Mouse (Mus musculus) hindbrain, postnatal 0 days (tissue): ENCODE results near the gene Tyro3. TPM values are rescaled to one million over a fixed set of nuclear protein-coding genes. Genes with fewer than 3 reads are reported as not detected.

ENCODE experiments used
- ATAC-seq: fragments of 200-750 bp; cut with Nextera tagmentation; 2 replicates; pipeline ENCODE4 v1.8.0; 2017; ENCODE audit warnings: mild to moderate bottlenecking, moderate TSS enrichment, moderate library complexity
- DNase-seq: peaks from one replicate; pipeline ENCODE4 v3.0.0-alpha.2; 2015; ENCODE audit warnings: low spot score
- H3K27ac ChIP-seq: fragments of 300-500 bp; sonication (generic); 2 replicates; pipeline ENCODE4 v1.5.1; 2014; ENCODE audit warnings: mild to moderate bottlenecking
- H3K27me3 ChIP-seq: fragments of 300-500 bp; sonication (generic); 2 replicates; pipeline ENCODE4 v1.6.1; 2014; ENCODE audit warnings: low read length, mixed read lengths; ENCODE audit not compliant: insufficient read depth
- H3K36me3 ChIP-seq: fragments of 300-500 bp; sonication (generic); 2 replicates; pipeline ENCODE4 v1.6.1; 2014; ENCODE audit warnings: low read length, mixed read lengths; ENCODE audit not compliant: insufficient read depth
- H3K4me1 ChIP-seq: fragments of 300-500 bp; sonication (generic); 2 replicates; pipeline ENCODE4 v1.6.1; 2014; ENCODE audit warnings: antibody characterized with exemption, low read length, mixed read lengths; ENCODE audit not compliant: insufficient read depth
- H3K4me2 ChIP-seq: fragments of 300-500 bp; sonication (generic); 2 replicates; pipeline ENCODE4 v1.6.1; 2014; ENCODE audit warnings: low read depth, mild to moderate bottlenecking, low read length, moderate library complexity, mixed read lengths
- H3K4me3 ChIP-seq: fragments of 300-500 bp; sonication (generic); 2 replicates; pipeline ENCODE4 v1.5.1; 2014; ENCODE audit warnings: low read length
- H3K9ac ChIP-seq: fragments of 300-500 bp; sonication (generic); replicated peaks from 2 replicates; pipeline ENCODE4 v1.6.1; 2014; ENCODE audit warnings: mild to moderate bottlenecking, low read length, moderate library complexity, mixed read lengths
- H3K9me3 ChIP-seq: fragments of 300-500 bp; sonication (generic); 2 replicates; pipeline ENCODE4 v1.6.1; 2016; ENCODE audit warnings: low read length, mixed read lengths
- CTCF ChIP-seq: IDR thresholded peaks from 2 replicates; pipeline ENCODE4 v1.5.1; 2016; ENCODE audit warnings: antibody characterized with exemption, control low read depth, low read depth
- WGBS: fragments of 180-500 bp; shearing (Covaris S2); extraction: QIAGEN DNeasy Blood & Tissue Kit; methylation state at CpG from one replicate; pipeline ENCODE4 v1.1.7; 2014; 5-methylcytosine and 5-hydroxymethylcytosine counted together
- polyA plus RNA-seq: library from polyadenylated mRNA; unstranded; fragments of >200 nt; fragmentation: Nextera tagmentation; extraction: Ambion mirVana; gene quantifications from 2 replicates; pipeline ENCODE4 v1.2.1, GENCODE M21; 2015
- total RNA-seq: library from RNA; depleted of rRNA; stranded (reverse); fragments of >200 nt; gene quantifications from 2 replicates; pipeline ENCODE4 v1.2.3, GENCODE M21; 2014

Gene Tyro3
- total and polyA plus RNA-seq, 2 experiments from 2014 or later: 26.6 to 85.8 TPM

GRCm38 (mm10) chr2:119762276-119762675, 35.3 kb upstream of the Tyro3 start:
- Histone ChIP-seq H3K9me3 (no peaks in the 10 kb centered on the region), H3K9ac (no peak overlapping the region), H3K36me3 (peaks cover 21% of the 10 kb centered on the region), H3K27ac (no peak overlapping the region), H3K4me1 (peaks cover 4% of the 10 kb centered on the region; the same call in 1 of the 2 replicates), H3K27me3 (0 out of 2 replicates have a peak, but pooled peaks cover 16% of the 10 kb centered on the region), H3K4me2 (no peak overlapping the region), H3K4me3 (no peak overlapping the region)
- no peak for TF ChIP-seq CTCF
- 74% methylated on average over 1 of the region's 1 CpGs for WGBS
- DNase-seq (no peak), ATAC-seq (no peak)

- DNase-seq (no peak), ATAC-seq (no peak)
- H3K27ac ChIP-seq: no peak overlapping the region
- WGBS: 73% methylated on average over 4 of the region's 4 CpGs
- no peaks in the 10 kb centered on the region for H3K9me3 ChIP-seq
- no peak overlapping the region for H3K4me3 ChIP-seq
- H3K27me3 ChIP-seq: 0 out of 2 replicates have a peak, but pooled peaks cover 10% of the 10 kb centered on the region
- peaks cover 29% of the 10 kb centered on the region for H3K36me3 ChIP-seq
- no peak overlapping the region for H3K9ac ChIP-seq
- no peak overlapping the region for H3K4me2 ChIP-seq
- H3K4me1 ChIP-seq: no peaks in the 10 kb centered on the region
- no peak for TF ChIP-seq CTCF
Observed at GRCm38 (mm10) chr2:119763924-119764323, 33.6 kb upstream of the Tyro3 start.

- H3K4me1 ChIP-seq: no peaks in the 10 kb centered on the region
- no peaks in the 10 kb centered on the region for H3K9me3 ChIP-seq
- H3K9ac ChIP-seq: no peak overlapping the region
- H3K27ac ChIP-seq: no peak overlapping the region
- WGBS: 96% methylated on average over 6 of the region's 6 CpGs
- TF ChIP-seq CTCF: peak; percentile 24; the same call in 1 of the 2 replicates
- ATAC-seq (no peak), DNase-seq (no peak)
- no peak overlapping the region for H3K4me2 ChIP-seq
- H3K4me3 ChIP-seq: no peak overlapping the region
- peaks cover 51% of the 10 kb centered on the region for H3K36me3 ChIP-seq
- no peaks in the 10 kb centered on the region for H3K27me3 ChIP-seq
Observed at GRCm38 (mm10) chr2:119767246-119767645, 30.3 kb upstream of the Tyro3 start.

GRCm38 (mm10) chr2:119787206-119787883, 10.2 kb upstream of the Tyro3 start, which contains the start of gene Rpap1:
Rpap1 (minus strand) TSS chr2:119787537.
- no peak for TF ChIP-seq CTCF
- no peaks in the 10 kb centered on the region for H3K27me3 ChIP-seq
- H3K27ac ChIP-seq: peak within 1 kb of the TSS; percentile 64
- DNase-seq (peak; percentile 90), ATAC-seq (peak; percentile 97)
- H3K4me2 ChIP-seq: peak within 1 kb of the TSS; percentile 78
- peaks cover 7% of the 10 kb centered on the region; the same call in 1 of the 2 replicates for H3K4me1 ChIP-seq
- peaks cover 7% of the 10 kb centered on the region; the same call in 1 of the 2 replicates for H3K36me3 ChIP-seq
- peak within 1 kb of the TSS; percentile 48 for H3K9ac ChIP-seq
- peak within 1 kb of the TSS; percentile 49 for H3K4me3 ChIP-seq
- WGBS: under 1% methylated on average over 44 of the region's 44 CpGs
- no peaks in the 10 kb centered on the region for H3K9me3 ChIP-seq

- no peaks in the 10 kb centered on the region for H3K36me3 ChIP-seq
- no peaks in the 10 kb centered on the region for H3K9me3 ChIP-seq
- ATAC-seq (no peak), DNase-seq (no peak)
- no peak overlapping the region for H3K4me3 ChIP-seq
- 92% methylated on average over 2 of the region's 2 CpGs for WGBS
- H3K4me1 ChIP-seq: peaks cover 7% of the 10 kb centered on the region; the same call in 1 of the 2 replicates
- no peak overlapping the region for H3K9ac ChIP-seq
- no peak overlapping the region for H3K27ac ChIP-seq
- no peak overlapping the region for H3K4me2 ChIP-seq
- TF ChIP-seq CTCF: no peak
- H3K27me3 ChIP-seq: no peaks in the 10 kb centered on the region
Observed at GRCm38 (mm10) chr2:119789996-119790395, 7.5 kb upstream of the Tyro3 start.

- H3K27ac ChIP-seq: peak overlapping the region; percentile 70; the same call in 1 of the 2 replicates
- H3K4me3 ChIP-seq: no peak overlapping the region
- H3K27me3 ChIP-seq: no peaks in the 10 kb centered on the region
- no peak overlapping the region for H3K9ac ChIP-seq
- peak; percentile 64 for TF ChIP-seq CTCF
- no peaks in the 10 kb centered on the region for H3K36me3 ChIP-seq
- WGBS: 9% methylated on average over 13 of the region's 13 CpGs
- no peaks in the 10 kb centered on the region for H3K9me3 ChIP-seq
- peak; percentile 80 for DNase-seq
- H3K4me2 ChIP-seq: peak overlapping the region; percentile 93; the same call in 1 of the 2 replicates
- peaks cover 16% of the 10 kb centered on the region for H3K4me1 ChIP-seq
- ATAC-seq: no peak
Observed at GRCm38 (mm10) chr2:119798246-119798927, 854 bp downstream of the Tyro3 start.
